Mouse (Mus musculus) stomach, postnatal 0 days (tissue): Measurements from ENCODE around the gene Myo1a.

Experiments used
- CTCF ChIP-seq: IDR thresholded peaks from 2 replicates; pipeline ENCODE4 v1.5.1; 2016; ENCODE audit warnings: antibody characterized with exemption, low read depth, mild to moderate bottlenecking, moderate library complexity
- EP300 ChIP-seq: optimal IDR thresholded peaks from 2 replicates; pipeline ENCODE3; 2016; ENCODE audit warnings: antibody characterized with exemption

DNA sequence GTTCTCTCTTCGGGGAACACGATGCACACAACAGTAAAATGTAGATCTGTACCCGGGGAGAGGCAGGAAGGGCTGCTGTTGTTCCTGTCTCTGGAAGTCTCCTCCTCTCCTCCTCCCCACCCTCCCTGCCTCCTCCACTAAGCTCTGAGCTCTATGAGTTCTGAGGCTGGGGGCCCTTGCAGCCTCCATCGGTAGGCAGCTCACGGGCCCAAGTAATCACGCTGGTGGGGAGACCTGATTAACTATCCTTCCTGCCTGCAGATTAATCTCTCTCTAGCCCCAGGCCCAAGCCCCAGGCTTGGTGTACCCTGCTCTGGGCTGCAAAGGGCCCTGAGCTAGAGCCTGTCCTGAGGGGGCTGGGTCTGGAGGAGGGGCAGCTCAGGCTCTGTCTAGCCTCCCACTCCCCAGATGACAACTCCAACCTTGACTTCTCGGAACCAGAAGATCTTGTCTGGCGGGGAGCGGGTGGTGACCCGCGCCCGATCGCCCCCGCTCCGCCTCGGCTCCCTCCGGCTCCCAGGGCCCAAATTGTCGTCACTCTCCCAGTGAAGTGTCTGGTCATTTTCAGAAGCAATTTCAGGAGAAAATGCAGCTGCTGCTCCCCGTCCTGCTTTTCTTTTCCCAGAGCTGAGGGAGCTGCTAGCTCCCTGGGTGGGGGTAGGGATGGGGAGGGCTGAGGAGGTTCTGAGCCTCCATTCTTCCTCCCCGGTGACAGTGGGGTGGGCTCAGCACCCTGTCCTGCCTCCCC, 16.9 kb downstream of the Myo1a start:
- no peak for TF ChIP-seq CTCF
- no peak for TF ChIP-seq EP300
